ENCODE assay signal across 8 mouse cellular contexts in the genomic region with DNA sequence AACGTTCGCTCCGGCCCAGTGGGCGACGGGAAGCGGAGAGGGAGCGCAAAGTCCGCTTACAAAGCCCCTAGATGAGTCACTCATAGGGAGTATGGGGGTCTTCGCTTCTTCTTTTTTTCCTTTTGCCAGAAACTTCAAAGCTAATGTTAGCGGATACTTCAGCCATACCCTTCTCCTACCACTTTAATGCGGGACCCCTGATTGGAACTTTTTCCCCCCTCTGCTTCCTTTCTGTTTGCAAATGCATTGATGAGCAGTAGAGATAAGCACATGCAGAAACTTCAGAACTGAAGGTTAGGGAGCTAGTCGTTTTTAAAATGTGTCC. TPM values are rescaled to one million over a fixed set of nuclear protein-coding genes. Genes with fewer than 3 reads are reported as not detected.
DNase-seq lines count a peak whose midpoint lies in the region; ATAC-seq and TF ChIP-seq lines count a peak whose summit lies in the region.

No protein-coding gene starts in this region.

- H3K4me2 ChIP-seq in embryonic facial prominence, embryonic 11.5 days (ENCODE audit: low read depth, low read length), result peak overlapping the region; percentile 79
- peak overlapping the region; percentile 80 for H3K4me2 ChIP-seq in intestine, embryonic 15.5 days (replicated peaks)
- peak overlapping the region; percentile 91 for H3K4me2 ChIP-seq in neural tube, embryonic 13.5 days

- 0% methylated on average over 12 of the region's 12 CpGs for WGBS in embryonic facial prominence, embryonic 11.5 days
- WGBS in intestine, embryonic 15.5 days, result under 1% methylated on average over 12 of the region's 12 CpGs
- WGBS in neural tube, embryonic 13.5 days, result 0% methylated on average over 12 of the region's 12 CpGs

- TF ChIP-seq CTCF in left cerebral cortex, adult 2 months (IDR thresholded peaks at IDR 0.05), result no peak

- DNase-seq in left cerebral cortex, adult 2 months (ENCODE audit: extremely low spot score in 1 of 2, low spot score in 2 of 2), result no peak
- no peak for DNase-seq in left cerebral cortex, adult 9 months (ENCODE audit: low spot score in 2 of 2)
- DNase-seq in embryonic facial prominence, embryonic 11.5 days (ENCODE audit: low spot score), result no peak
- no peak for DNase-seq in c-Kit-positive CD71-positive TER-119-positive erythroid progenitor cells, embryonic 14.5 days (ENCODE audit: low spot score)
- DNase-seq in left cerebral cortex, adult 8-10 months (ENCODE audit: low spot score in 2 of 2), result no peak
- DNase-seq in kidney, adult 9 months, result no peak

- peaks cover 5% of the 10 kb centered on the region; the same call in 1 of the 2 replicates for H3K36me3 ChIP-seq in embryonic facial prominence, embryonic 11.5 days (replicated peaks; ENCODE audit: control insufficient read depth, insufficient read depth, low read depth, low read length)
- H3K36me3 ChIP-seq in intestine, embryonic 15.5 days, result peaks cover 3% of the 10 kb centered on the region; the same call in 1 of the 2 replicates
- peaks cover 12% of the 10 kb centered on the region for H3K36me3 ChIP-seq in neural tube, embryonic 13.5 days

- no peaks in the 10 kb centered on the region for H3K27me3 ChIP-seq in embryonic facial prominence, embryonic 11.5 days (ENCODE audit: control insufficient read depth, insufficient read depth, low read length)
- H3K27me3 ChIP-seq in intestine, embryonic 15.5 days (replicated peaks), result no peaks in the 10 kb centered on the region
- H3K27me3 ChIP-seq in neural tube, embryonic 13.5 days, result no peaks in the 10 kb centered on the region

- no peak for ATAC-seq in embryonic facial prominence, embryonic 11.5 days (replicated peaks; ENCODE audit: insufficient number of reproducible peaks, low FRiP score, low TSS enrichment, low read depth)
- ATAC-seq in intestine, embryonic 15.5 days, result no peak
- ATAC-seq in neural tube, embryonic 13.5 days (ENCODE audit: low read depth), result no peak

- H3K9me3 ChIP-seq in embryonic facial prominence, embryonic 11.5 days (replicated peaks; ENCODE audit: control insufficient read depth, low read length), result no peaks in the 10 kb centered on the region
- H3K9me3 ChIP-seq in intestine, embryonic 15.5 days, result no peaks in the 10 kb centered on the region
- no peaks in the 10 kb centered on the region for H3K9me3 ChIP-seq in neural tube, embryonic 13.5 days

- H3K9ac ChIP-seq in embryonic facial prominence, embryonic 11.5 days (replicated peaks; ENCODE audit: low read length), result peak overlapping the region; percentile 99
- H3K9ac ChIP-seq in intestine, embryonic 15.5 days, result peak overlapping the region; percentile 94
- peak overlapping the region; percentile 100 for H3K9ac ChIP-seq in neural tube, embryonic 13.5 days

- peaks cover 3% of the 10 kb centered on the region for H3K4me1 ChIP-seq in embryonic facial prominence, embryonic 11.5 days (ENCODE audit: control insufficient read depth, insufficient read depth, low read length)
- peaks cover 24% of the 10 kb centered on the region for H3K4me1 ChIP-seq in intestine, embryonic 15.5 days (replicated peaks)
- peaks cover 59% of the 10 kb centered on the region for H3K4me1 ChIP-seq in neural tube, embryonic 13.5 days (replicated peaks)

- H3K27ac ChIP-seq in left cerebral cortex, adult 2 months, result peak overlapping the region; percentile 90
- H3K27ac ChIP-seq in embryonic facial prominence, embryonic 11.5 days (replicated peaks; ENCODE audit: low read depth, low read length), result peak overlapping the region; percentile 98
- H3K27ac ChIP-seq in intestine, embryonic 15.5 days, result peak overlapping the region; percentile 96
- peak overlapping the region; percentile 99 for H3K27ac ChIP-seq in neural tube, embryonic 13.5 days (replicated peaks)

- intact Hi-C loops in left cerebral cortex, adult 2 months (cut with DNase I), result loop anchor here (2.0 to 10.0 kb wide), 2 partner anchors 20 to 756 kb away; no protein-coding TSS in a partner anchor

- peak overlapping the region; percentile 91 for H3K4me3 ChIP-seq in left cerebral cortex, adult 2 months
- peak overlapping the region; percentile 99 for H3K4me3 ChIP-seq in embryonic facial prominence, embryonic 11.5 days (ENCODE audit: low read depth, low read length)
- H3K4me3 ChIP-seq in intestine, embryonic 15.5 days (replicated peaks), result peak overlapping the region; percentile 96
- H3K4me3 ChIP-seq in neural tube, embryonic 13.5 days, result peak overlapping the region; percentile 93

RNA-seq across cellular contexts. Expression of a gene that starts 1.1 kb away (rescaled TPM):
- 10 to 100 TPM; 27.8 to 28.3 TPM for total RNA-seq in left cerebral cortex, adult 2 months (2021)
- polyA plus RNA-seq in embryonic facial prominence, embryonic 11.5 days (2014; fragmentation: Nextera tagmentation; extraction: Ambion mirVana), result 63.1 and 69.3 TPM in 2 replicates
- polyA plus RNA-seq in intestine, embryonic 15.5 days (2015; fragmentation: Nextera tagmentation; extraction: Ambion mirVana), result 30.4 and 32.4 TPM in 2 replicates
- polyA plus RNA-seq in neural tube, embryonic 13.5 days (2015; fragmentation: Nextera tagmentation; extraction: Ambion mirVana), result 53.9 and 62.8 TPM in 2 replicates
- 10 to 100 TPM; 27.9 to 30.8 (median 29.3) TPM for total RNA-seq in left cerebral cortex, adult 8-10 months (2022)

RNA-seq across cellular contexts. Expression of a gene that starts 22.0 kb away (rescaled TPM):
- total RNA-seq in left cerebral cortex, adult 2 months (2021), result 100 to 1,000 TPM; 184 to 190 TPM
- 525 and 569 TPM in 2 replicates for polyA plus RNA-seq in embryonic facial prominence, embryonic 11.5 days (2014; fragmentation: Nextera tagmentation; extraction: Ambion mirVana)
- polyA plus RNA-seq in intestine, embryonic 15.5 days (2015; fragmentation: Nextera tagmentation; extraction: Ambion mirVana), result 237 and 244 TPM in 2 replicates
- 281 and 354 TPM in 2 replicates for polyA plus RNA-seq in neural tube, embryonic 13.5 days (2015; fragmentation: Nextera tagmentation; extraction: Ambion mirVana)
- 100 to 1,000 TPM; 189 to 208 (median 191) TPM for total RNA-seq in left cerebral cortex, adult 8-10 months (2022)

RNA-seq across cellular contexts. Expression of a gene that starts 28.6 kb away (rescaled TPM):
- 10 to 100 TPM; 31.4 to 31.7 TPM for total RNA-seq in left cerebral cortex, adult 2 months (2021)
- 11.2 and 13.1 TPM in 2 replicates for polyA plus RNA-seq in embryonic facial prominence, embryonic 11.5 days (2014; fragmentation: Nextera tagmentation; extraction: Ambion mirVana)
- polyA plus RNA-seq in intestine, embryonic 15.5 days (2015; fragmentation: Nextera tagmentation; extraction: Ambion mirVana), result 14.2 and 17.6 TPM in 2 replicates
- polyA plus RNA-seq in neural tube, embryonic 13.5 days (2015; fragmentation: Nextera tagmentation; extraction: Ambion mirVana), result 51.3 and 59.1 TPM in 2 replicates
- 10 to 100 TPM; 28.0 to 31.8 (median 30.9) TPM for total RNA-seq in left cerebral cortex, adult 8-10 months (2022)
